Mouse (Mus musculus): ENCODE results near the gene Agbl1.

GRCm38 (mm10) chr7:76354510-76354909, 124.8 kb downstream of the Agbl1 start:
- TF ChIP-seq MYOG (IDR thresholded peaks at IDR 0.05; ENCODE audit: control insufficient read depth, extremely low read depth, insufficient read length) (no peak), USF1 (IDR thresholded peaks at IDR 0.05; ENCODE audit: low read depth) (no peak), CTCF (IDR thresholded peaks at IDR 0.05; ENCODE audit: control insufficient read depth, insufficient read depth, insufficient read length) (no peak), MAX (IDR thresholded peaks at IDR 0.05) (no peak), FOSL1 (IDR thresholded peaks at IDR 0.05; ENCODE audit: insufficient read depth, low read length, poor library complexity, severe bottlenecking) (no peak), CEBPB (IDR thresholded peaks at IDR 0.05; ENCODE audit: low read depth) (no peak)

All from C2C12 (cell line).